In the genomic region with DNA sequence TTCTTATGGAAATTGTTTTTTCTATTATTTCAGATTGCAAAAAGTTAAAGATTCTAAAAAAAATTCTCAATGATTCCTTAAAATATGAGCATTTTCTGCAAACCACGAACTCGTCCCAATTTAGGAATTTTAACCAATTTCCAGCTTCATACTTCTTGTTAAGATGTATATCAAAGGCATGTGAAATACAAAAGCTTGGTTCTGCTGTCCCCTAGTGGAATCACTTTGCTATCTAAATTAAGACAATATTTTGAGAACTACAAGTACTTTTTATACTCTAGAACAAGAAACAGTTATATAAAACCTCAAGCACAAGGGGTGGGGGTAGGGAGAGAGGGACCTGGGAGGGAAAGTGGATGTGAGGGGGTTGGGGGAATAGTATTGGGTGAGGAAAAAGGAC, we compare ENCODE assay signal across 12 mouse cellular contexts. TPM values are rescaled to one million over a fixed set of nuclear protein-coding genes. Genes with fewer than 3 reads are reported as not detected.
DNase-seq lines count a peak whose midpoint lies in the region; ATAC-seq and TF ChIP-seq lines count a peak whose summit lies in the region.
"Had no signal": no experiment of that assay in that cellular context is flagged by ENCODE, and none has a peak within 500 bp of the region (broad histone marks: within the 10 kb centered on the region; RNA-seq: fewer than 3 reads in every experiment).

No protein-coding gene starts in this region.

- 73% methylated on average over 2 of the region's 2 CpGs for WGBS in kidney, postnatal 0 days
- 88% methylated on average over 2 of the region's 2 CpGs for WGBS in midbrain, embryonic 14.5 days
- 89% methylated on average over 2 of the region's 2 CpGs for whole genome bisulfite sequencing in midbrain, embryonic 13.5 days

- no peaks in the 10 kb centered on the region for H3K9me3 ChIP-seq in kidney, postnatal 0 days (replicated peaks; ENCODE audit: low read length)
- no peaks in the 10 kb centered on the region for H3K9me3 ChIP-seq in midbrain, embryonic 14.5 days (ENCODE audit: control insufficient read depth, low read length)
- no peaks in the 10 kb centered on the region for H3K9me3 ChIP-seq in midbrain, embryonic 13.5 days
- H3K9me3 ChIP-seq: heart, embryonic 12.5 days; midbrain, embryonic 12.5 days had no signal

- no peak for ATAC-seq in kidney, postnatal 0 days (replicated peaks; ENCODE audit: low FRiP score, low read depth)
- no peak for ATAC-seq in midbrain, embryonic 14.5 days (ENCODE audit: low FRiP score, low TSS enrichment)
- ATAC-seq in midbrain, embryonic 13.5 days, result no peak
- ATAC-seq: intestine, embryonic 16.5 days had no signal

- no peak overlapping the region for H3K27ac ChIP-seq in kidney, postnatal 0 days
- no peak overlapping the region for H3K27ac ChIP-seq in midbrain, embryonic 14.5 days (replicated peaks; ENCODE audit: low read depth, low read length)
- H3K27ac ChIP-seq in midbrain, embryonic 13.5 days, result no peak overlapping the region
- H3K27ac ChIP-seq: liver, embryonic 14.5 days; midbrain, embryonic 12.5 days had no signal

- H3K4me3 ChIP-seq in kidney, postnatal 0 days (replicated peaks; ENCODE audit: low read depth, low read length), result no peak overlapping the region
- no peak overlapping the region for H3K4me3 ChIP-seq in midbrain, embryonic 14.5 days (replicated peaks; ENCODE audit: low read depth, low read length)
- no peak overlapping the region for H3K4me3 ChIP-seq in midbrain, embryonic 13.5 days (replicated peaks)
- H3K4me3 ChIP-seq: heart, embryonic 12.5 days; midbrain, embryonic 12.5 days had no signal

- peaks cover 9% of the 10 kb centered on the region; the same call in 1 of the 2 replicates for H3K36me3 ChIP-seq in kidney, postnatal 0 days (ENCODE audit: insufficient read depth, low read length)
- peaks cover 10% of the 10 kb centered on the region for H3K36me3 ChIP-seq in midbrain, embryonic 14.5 days (ENCODE audit: control insufficient read depth, insufficient read depth, low read length)
- peaks cover 10% of the 10 kb centered on the region for H3K36me3 ChIP-seq in midbrain, embryonic 13.5 days

- H3K27me3 ChIP-seq in kidney, postnatal 0 days (ENCODE audit: insufficient read depth, low read length), result no peaks in the 10 kb centered on the region
- no peaks in the 10 kb centered on the region for H3K27me3 ChIP-seq in midbrain, embryonic 14.5 days (ENCODE audit: control insufficient read depth, insufficient read depth, low read length)
- no peaks in the 10 kb centered on the region for H3K27me3 ChIP-seq in midbrain, embryonic 13.5 days
- H3K27me3 ChIP-seq: heart, embryonic 12.5 days; midbrain, embryonic 12.5 days had no signal

- peak; percentile 29 to 53 for DNase-seq in cerebellum, postnatal 10 days
- DNase-seq in cerebellum, adult 8-10 months, result no peak
- peak; percentile 57 for DNase-seq in kidney, postnatal 0 days (ENCODE audit: low spot score)
- no peak for DNase-seq in kidney, postnatal 25 days
- peak; percentile 74 for DNase-seq in midbrain, embryonic 14.5 days
- peak; percentile 31 for DNase-seq in retina, postnatal 1 day
- DNase-seq in ovary, postnatal 10 days (ENCODE audit: low spot score), result no peak

- H3K4me1 ChIP-seq in kidney, postnatal 0 days (replicated peaks; ENCODE audit: insufficient read depth, low read length), result no peaks in the 10 kb centered on the region
- no peaks in the 10 kb centered on the region for H3K4me1 ChIP-seq in midbrain, embryonic 14.5 days (ENCODE audit: control insufficient read depth, insufficient read depth, low read length)
- H3K4me1 ChIP-seq in midbrain, embryonic 13.5 days (replicated peaks), result no peaks in the 10 kb centered on the region
- H3K4me1 ChIP-seq: heart, embryonic 12.5 days; midbrain, embryonic 12.5 days had no signal

- peak; percentile 74 for TF ChIP-seq CTCF in kidney, postnatal 0 days (IDR thresholded peaks at IDR 0.05; ENCODE audit: low read depth)

- no peak overlapping the region for H3K4me2 ChIP-seq in kidney, postnatal 0 days (ENCODE audit: low read length)
- no peak overlapping the region for H3K4me2 ChIP-seq in midbrain, embryonic 14.5 days (ENCODE audit: low read length)
- H3K4me2 ChIP-seq in midbrain, embryonic 13.5 days (replicated peaks), result no peak overlapping the region
- H3K4me2 ChIP-seq: heart, embryonic 12.5 days; midbrain, embryonic 12.5 days had no signal

- no peak overlapping the region for H3K9ac ChIP-seq in kidney, postnatal 0 days (ENCODE audit: low read depth, low read length)
- H3K9ac ChIP-seq in midbrain, embryonic 14.5 days (replicated peaks; ENCODE audit: low read length), result no peak overlapping the region
- no peak overlapping the region for H3K9ac ChIP-seq in midbrain, embryonic 13.5 days (replicated peaks)
- H3K9ac ChIP-seq: heart, embryonic 12.5 days; liver, embryonic 14.5 days; midbrain, embryonic 12.5 days had no signal

RNA-seq across cellular contexts. Expression of gene Ddx10, which starts 29.7 kb away (rescaled TPM):
- 26.6 and 27.2 TPM in 2 replicates for polyA plus RNA-seq in kidney, postnatal 0 days (2015; fragmentation: Nextera tagmentation; extraction: Ambion mirVana)
- polyA plus RNA-seq in midbrain, embryonic 14.5 days (2014; fragmentation: Nextera tagmentation; extraction: Ambion mirVana), result 22.1 and 24.7 TPM in 2 replicates
- 24.7 and 25.0 TPM in 2 replicates for polyA plus RNA-seq in midbrain, embryonic 13.5 days (2015; fragmentation: Nextera tagmentation; extraction: Ambion mirVana)

Comparison
In these comparisons a context has a peak if more than half of its experiments do, and no peak if none do; other contexts are left out.
1. DNase-seq: peak in cerebellum, postnatal 10 days (2 of 2), kidney, postnatal 0 days (single experiment), midbrain, embryonic 14.5 days (single experiment) and retina, postnatal 1 day (single experiment); none in cerebellum, adult 8-10 months (single experiment), kidney, postnatal 25 days (0 of 2) and ovary, postnatal 10 days (single experiment).